Comparison of ENCODE assay signal across 26 mouse cellular contexts in the genomic region with DNA sequence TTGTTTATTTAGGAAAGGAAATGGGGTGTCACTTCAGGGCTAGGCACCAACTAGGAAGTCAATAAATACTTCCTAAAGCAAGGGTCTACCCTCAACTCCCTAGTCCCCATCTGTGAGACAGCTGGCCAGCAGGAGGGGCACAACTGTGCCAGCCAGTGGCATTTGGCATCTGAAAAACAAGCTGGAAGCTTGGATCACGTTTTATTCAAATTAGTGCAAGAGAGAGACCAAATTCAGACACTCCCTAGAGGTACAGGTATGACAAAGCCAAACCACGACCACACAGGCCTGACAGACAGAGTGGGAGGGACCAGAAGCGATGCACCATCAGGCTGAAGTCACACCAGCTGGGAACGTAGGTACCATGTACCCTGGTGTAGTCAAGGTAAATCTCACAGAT.
"Had no signal": no experiment of that assay in that cellular context is flagged by ENCODE, and none has a peak within 500 bp of the region (broad histone marks: within the 10 kb centered on the region; RNA-seq: fewer than 3 reads in every experiment).

No protein-coding gene starts in this region.

- H3K36me3 ChIP-seq: heart, embryonic 13.5 days; heart, embryonic 15.5 days; hindbrain, embryonic 13.5 days; hindbrain, embryonic 15.5 days; intestine, embryonic 15.5 days; limb, embryonic 10.5 days; limb, embryonic 12.5 days; liver, embryonic 13.5 days had no signal

- H3K4me1 ChIP-seq: liver, embryonic 13.5 days had no signal

- H3K9me3 ChIP-seq: heart, embryonic 13.5 days; heart, embryonic 15.5 days; hindbrain, embryonic 13.5 days; hindbrain, embryonic 15.5 days; intestine, embryonic 15.5 days; limb, embryonic 10.5 days; limb, embryonic 12.5 days; liver, embryonic 13.5 days had no signal

- H3K4me3 ChIP-seq: heart, adult 2 months; heart, embryonic 13.5 days; heart, embryonic 15.5 days; hindbrain, embryonic 13.5 days; hindbrain, embryonic 15.5 days; intestine, embryonic 15.5 days; left cerebral cortex, adult 2 months; limb, embryonic 10.5 days; limb, embryonic 12.5 days; liver, embryonic 13.5 days had no signal

- ATAC-seq: hindbrain, postnatal 0 days; inflammation-experienced regulatory T-cells, adult 6 months; intestine, embryonic 15.5 days; intestine, postnatal 0 days had no signal

- H3K9ac ChIP-seq: heart, embryonic 13.5 days; heart, embryonic 15.5 days; hindbrain, embryonic 13.5 days; hindbrain, embryonic 15.5 days; intestine, embryonic 15.5 days; limb, embryonic 12.5 days; liver, embryonic 13.5 days had no signal

- DNase-seq: gastrocnemius, postnatal 14 days; gastrocnemius, postnatal 36 days; heart, adult 11 months; heart, adult 2 months; heart, postnatal 14 days; heart, postnatal 36 days; kidney, adult 18-20 months; kidney, adult 8-10 months; kidney, postnatal 10 days; kidney, postnatal 25 days; kidney, postnatal 4 days; liver; liver, embryonic 13.5 days had no signal

- H3K4me2 ChIP-seq: heart, embryonic 11.5 days; heart, embryonic 13.5 days; heart, embryonic 15.5 days; hindbrain, embryonic 13.5 days; hindbrain, embryonic 15.5 days; intestine, embryonic 15.5 days; limb, embryonic 12.5 days; liver, embryonic 11.5 days; liver, embryonic 13.5 days had no signal

- H3K27ac ChIP-seq: heart, adult 2 months; heart, embryonic 13.5 days; heart, embryonic 15.5 days; hindbrain, embryonic 13.5 days; hindbrain, embryonic 15.5 days; hindbrain, postnatal 0 days; intestine, embryonic 15.5 days; left cerebral cortex, adult 2 months; limb, embryonic 10.5 days; limb, embryonic 12.5 days; liver, embryonic 13.5 days had no signal

- H3K27me3 ChIP-seq: hindbrain, embryonic 13.5 days; hindbrain, embryonic 15.5 days; intestine, embryonic 15.5 days; liver, embryonic 13.5 days had no signal
